Mouse (Mus musculus) CH12.LX (cell line): ENCODE measurements at regions not wholly inside any gene's neighbourhood (a gene's known extent, or its start where the extent isn't known, plus 50 kb on each side); places are given as distances from the start of the nearest gene placed in this dataset.

Experiments
- DNase-seq: peaks from one replicate; pipeline ENCODE4 v3.0.0-alpha.2; 2013; ENCODE audit errors: extremely low read depth
- H3K27ac ChIP-seq: 2 replicates; pipeline ENCODE4 v1.5.1; 2012; ENCODE audit warnings: low read depth, mild to moderate bottlenecking, control low read depth, moderate library complexity; ENCODE audit not compliant: insufficient read depth
- H3K27me3 ChIP-seq: replicated peaks from 2 replicates; pipeline ENCODE3; 2012; ENCODE audit warnings: inconsistent platforms
- H3K36me3 ChIP-seq, 2 experiments: replicated peaks in 1 of 2; 2 replicates each; pipeline versions ENCODE3 to v1.6.1; 2012; ENCODE audit warnings: inconsistent platforms in 1 of 2, low read length in 1 of 2, mild to moderate bottlenecking in 1 of 2, mixed read lengths in 1 of 2, moderate library complexity in 1 of 2; ENCODE audit not compliant: control insufficient read depth in 1 of 2, insufficient read depth in 1 of 2
- H3K4me1 ChIP-seq, 2 experiments: 2 replicates each; pipeline ENCODE4 v1.6.1; 2012; ENCODE audit warnings: inconsistent platforms in 1 of 2, moderate library complexity in 1 of 2; ENCODE audit not compliant: insufficient read depth in 2 of 2, control insufficient read depth in 1 of 2
- H3K4me2 ChIP-seq: 2 replicates; pipeline ENCODE4 v1.6.1; 2012; ENCODE audit warnings: low read depth, mild to moderate bottlenecking, control low read depth; ENCODE audit not compliant: poor library complexity, insufficient read depth, severe bottlenecking
- H3K4me3 ChIP-seq, 3 experiments: fragments of 150-350 bp in 1 of 3; sonication (generic) in 1 of 3; replicated peaks in 1 of 3; 2 replicates each; pipeline versions ENCODE3 to v1.5.1; 2011 to 2012; ENCODE audit warnings: low read depth in 2 of 3, low read length in 2 of 3, mild to moderate bottlenecking in 2 of 3, moderate library complexity in 2 of 3, control low read depth in 1 of 3, improper control_type of control experiment in 1 of 3, inconsistent platforms in 1 of 3, mixed read lengths in 1 of 3; ENCODE audit not compliant: poor library complexity in 1 of 3
- H3K79me2 ChIP-seq: replicated peaks from 2 replicates; pipeline ENCODE4 v1.6.1; 2012; ENCODE audit warnings: mild to moderate bottlenecking, moderate library complexity; ENCODE audit not compliant: control insufficient read depth, poor library complexity, insufficient read depth, severe bottlenecking; ENCODE audit errors: extremely low read depth
- H3K9ac ChIP-seq: 2 replicates; pipeline ENCODE4 v1.6.1; 2012; ENCODE audit warnings: low read depth, mild to moderate bottlenecking, control low read depth, moderate library complexity; ENCODE audit not compliant: insufficient read depth
- H3K9me3 ChIP-seq: replicated peaks from 2 replicates; pipeline ENCODE3; 2012; ENCODE audit warnings: low read length, inconsistent platforms, mixed read lengths
- CHD1 ChIP-seq: IDR thresholded peaks from 2 replicates; pipeline ENCODE4 v1.6.1; 2012; ENCODE audit warnings: low read depth, low read length, improper control_type of control experiment, inconsistent platforms
- CHD2 ChIP-seq: IDR thresholded peaks from 2 replicates; pipeline ENCODE4 v1.6.1; 2011; ENCODE audit warnings: low read length, improper control_type of control experiment
- CTCF ChIP-seq, 2 experiments: IDR thresholded peaks in 1 of 2; conservative IDR thresholded peaks in 1 of 2; 2 replicates each; pipeline ENCODE4 v1.5.1; 2011 to 2012; ENCODE audit warnings: low read depth in 2 of 2, low read length in 2 of 2, improper control_type of control experiment in 1 of 2, inconsistent platforms in 1 of 2, mild to moderate bottlenecking in 1 of 2, moderate library complexity in 1 of 2
- ELF1 ChIP-seq: IDR thresholded peaks from 2 replicates; pipeline ENCODE4 v1.6.1; 2014; ENCODE audit warnings: low read depth, mild to moderate bottlenecking, inconsistent platforms, low read length, improper control_type of control experiment
- EP300 ChIP-seq: IDR thresholded peaks from 2 replicates; pipeline ENCODE4 v1.6.1; 2011; ENCODE audit warnings: low read length, improper control_type of control experiment
- ETS1 ChIP-seq: conservative IDR thresholded peaks from 2 replicates; pipeline ENCODE4 v1.6.1; 2012; ENCODE audit warnings: low read depth, mild to moderate bottlenecking, inconsistent platforms, low read length, improper control_type of control experiment, moderate library complexity
- GABPA ChIP-seq: IDR thresholded peaks from 2 replicates; pipeline ENCODE4 v1.6.1; 2012; ENCODE audit warnings: low read depth, low read length, improper control_type of control experiment, inconsistent platforms; ENCODE audit not compliant: insufficient replicate concordance
- IRF4 ChIP-seq: IDR thresholded peaks from 2 replicates; pipeline ENCODE4 v1.6.1; 2014; ENCODE audit warnings: low read depth, mild to moderate bottlenecking, inconsistent platforms, low read length, improper control_type of control experiment
- JUN ChIP-seq: IDR thresholded peaks from 2 replicates; pipeline ENCODE4 v1.6.1; 2011; ENCODE audit warnings: low read depth, mild to moderate bottlenecking, low read length, improper control_type of control experiment, moderate library complexity; ENCODE audit not compliant: insufficient read depth
- KAT2A ChIP-seq: IDR thresholded peaks from 2 replicates; pipeline ENCODE4 v1.6.1; 2012; ENCODE audit warnings: low read length, improper control_type of control experiment, inconsistent platforms; ENCODE audit not compliant: insufficient replicate concordance
- MAX ChIP-seq: IDR thresholded peaks from 2 replicates; pipeline ENCODE4 v1.6.1; 2011; ENCODE audit warnings: low read length, improper control_type of control experiment
- MAZ ChIP-seq: IDR thresholded peaks from 2 replicates; pipeline ENCODE4 v1.6.1; 2012; ENCODE audit warnings: low read depth, mild to moderate bottlenecking, inconsistent platforms, low read length, improper control_type of control experiment, moderate library complexity
- MEF2A ChIP-seq: IDR thresholded peaks from 2 replicates; pipeline ENCODE4 v1.6.1; 2014; ENCODE audit warnings: low read depth, mild to moderate bottlenecking, inconsistent platforms, low read length, improper control_type of control experiment, borderline replicate concordance
- MXI1 ChIP-seq: IDR thresholded peaks from 2 replicates; pipeline ENCODE4 v1.6.1; 2011; ENCODE audit warnings: mild to moderate bottlenecking, low read depth, low read length, improper control_type of control experiment
- MYC ChIP-seq: IDR thresholded peaks from 2 replicates; pipeline ENCODE4 v1.6.1; 2011; ENCODE audit warnings: low read depth, mild to moderate bottlenecking, improper control_type of control experiment, low read length
- NRF1 ChIP-seq: IDR thresholded peaks from 2 replicates; pipeline ENCODE4 v1.6.1; 2014; ENCODE audit warnings: low read depth, mild to moderate bottlenecking, inconsistent platforms, low read length, improper control_type of control experiment, moderate library complexity
- POLR2A ChIP-seq: IDR thresholded peaks from 2 replicates; pipeline ENCODE4 v1.6.1; 2011; ENCODE audit warnings: low read depth, mild to moderate bottlenecking, improper control_type of control experiment, low read length
- RAD21 ChIP-seq: IDR thresholded peaks from 2 replicates; pipeline ENCODE4 v1.6.1; 2011; ENCODE audit warnings: low read depth, mild to moderate bottlenecking, low read length, improper control_type of control experiment, moderate library complexity
- RCOR1 ChIP-seq: conservative IDR thresholded peaks from 2 replicates; pipeline ENCODE4 v1.6.1; 2012; ENCODE audit warnings: low read depth, mild to moderate bottlenecking, inconsistent platforms, low read length, improper control_type of control experiment
- SIN3A ChIP-seq: IDR thresholded peaks from 2 replicates; pipeline ENCODE4 v1.6.1; 2012; ENCODE audit warnings: low read length, improper control_type of control experiment, inconsistent platforms
- SMC3 ChIP-seq: IDR thresholded peaks from 2 replicates; pipeline ENCODE4 v1.6.1; 2011; ENCODE audit warnings: low read depth, low read length, improper control_type of control experiment
- TBP ChIP-seq: conservative IDR thresholded peaks from 2 replicates; pipeline ENCODE4 v1.6.1; 2011; ENCODE audit warnings: low read depth, low read length, improper control_type of control experiment
- TCF12 ChIP-seq: IDR thresholded peaks from 2 replicates; pipeline ENCODE4 v1.6.1; 2014; ENCODE audit warnings: low read depth, mild to moderate bottlenecking, inconsistent platforms, low read length, improper control_type of control experiment
- USF1 ChIP-seq: IDR thresholded peaks from 2 replicates; pipeline ENCODE4 v1.6.1; 2014; ENCODE audit warnings: low read depth, mild to moderate bottlenecking, inconsistent platforms, low read length, improper control_type of control experiment
- ZC3H11A ChIP-seq: IDR thresholded peaks from 2 replicates; pipeline ENCODE4 v1.6.1; 2012; ENCODE audit warnings: low read depth, mild to moderate bottlenecking, inconsistent platforms, low read length, improper control_type of control experiment
- ZKSCAN1 ChIP-seq: IDR thresholded peaks from 2 replicates; pipeline ENCODE4 v1.6.1; 2012; ENCODE audit warnings: low read depth, inconsistent platforms, low read length, improper control_type of control experiment, borderline replicate concordance
- ZMIZ1 ChIP-seq: IDR thresholded peaks from 2 replicates; pipeline ENCODE4 v1.6.1; 2012; ENCODE audit warnings: low read depth, mild to moderate bottlenecking, inconsistent platforms, low read length, improper control_type of control experiment
- ZNF384 ChIP-seq: IDR thresholded peaks from 2 replicates; pipeline ENCODE4 v1.6.1; 2012; ENCODE audit warnings: low read depth, low read length, improper control_type of control experiment, inconsistent platforms
- dilution Hi-C: fragments of 300-500 bp; cut with MboI; formaldehyde crosslinking; loops from 2 replicates; pipeline ENCODE4 v1.14.3; 2020; ENCODE audit warnings: low sequenced_read_pairs; ENCODE audit not compliant: extremely low pct_unique_long_range_greater_than_20kb, extremely low pct_ligation_motif_present
- in situ Hi-C: fragments of 300-500 bp; cut with MboI; formaldehyde crosslinking; loops from 3 replicates; pipeline ENCODE4 v1.14.3; 2019; ENCODE audit warnings: low sequenced_read_pairs, low pct_ligation_motif_present, low pct_unique_long_range_greater_than_20kb, mixed read lengths

GRCm38 (mm10) chr16:50044103-50044502 lies 243.8 kb downstream of the Cd47 start:
- in situ Hi-C loops = loop anchor here (25.0 kb wide), 2 partner anchors 507 to 693 kb away; no protein-coding TSS in a partner anchor
- Histone ChIP-seq H3K4me1 (peaks cover 3 to 15% of the 10 kb centered on the region in 2 experiments), H3K27me3 (no peaks in the 10 kb centered on the region), H3K9ac (no peak overlapping the region), H3K4me3 (no peak overlapping the region), H3K4me2 (no peak overlapping the region), H3K79me2 (no peaks in the 10 kb centered on the region), H3K36me3 (no peaks in the 10 kb centered on the region)
- dilution Hi-C loops = no loop called here
- DNase-seq = no peak
- TF ChIP-seq CTCF (conservative IDR thresholded peaks at IDR 0.05 in 1 of 2, IDR thresholded peaks at IDR 0.05 in 1 of 2; ENCODE audit: low read depth in 2 of 2, low read length in 2 of 2) (no peak), MYC (no peak), USF1 (no peak), MAZ (no peak), IRF4 (no peak), TBP (no peak), SIN3A (no peak), POLR2A (no peak), EP300 (no peak), JUN (no peak), SMC3 (no peak), CHD1 (no peak), ZMIZ1 (no peak), MXI1 (no peak), ZC3H11A (no peak), KAT2A (no peak), RAD21 (no peak), ETS1 (no peak), MEF2A (no peak), CHD2 (no peak)
- TF ChIP-seq, all 38 proteins: peak for 0
- Histone ChIP-seq H3K27ac (no peak overlapping the region), H3K9me3 (peaks cover 4% of the 10 kb centered on the region)

DNA sequence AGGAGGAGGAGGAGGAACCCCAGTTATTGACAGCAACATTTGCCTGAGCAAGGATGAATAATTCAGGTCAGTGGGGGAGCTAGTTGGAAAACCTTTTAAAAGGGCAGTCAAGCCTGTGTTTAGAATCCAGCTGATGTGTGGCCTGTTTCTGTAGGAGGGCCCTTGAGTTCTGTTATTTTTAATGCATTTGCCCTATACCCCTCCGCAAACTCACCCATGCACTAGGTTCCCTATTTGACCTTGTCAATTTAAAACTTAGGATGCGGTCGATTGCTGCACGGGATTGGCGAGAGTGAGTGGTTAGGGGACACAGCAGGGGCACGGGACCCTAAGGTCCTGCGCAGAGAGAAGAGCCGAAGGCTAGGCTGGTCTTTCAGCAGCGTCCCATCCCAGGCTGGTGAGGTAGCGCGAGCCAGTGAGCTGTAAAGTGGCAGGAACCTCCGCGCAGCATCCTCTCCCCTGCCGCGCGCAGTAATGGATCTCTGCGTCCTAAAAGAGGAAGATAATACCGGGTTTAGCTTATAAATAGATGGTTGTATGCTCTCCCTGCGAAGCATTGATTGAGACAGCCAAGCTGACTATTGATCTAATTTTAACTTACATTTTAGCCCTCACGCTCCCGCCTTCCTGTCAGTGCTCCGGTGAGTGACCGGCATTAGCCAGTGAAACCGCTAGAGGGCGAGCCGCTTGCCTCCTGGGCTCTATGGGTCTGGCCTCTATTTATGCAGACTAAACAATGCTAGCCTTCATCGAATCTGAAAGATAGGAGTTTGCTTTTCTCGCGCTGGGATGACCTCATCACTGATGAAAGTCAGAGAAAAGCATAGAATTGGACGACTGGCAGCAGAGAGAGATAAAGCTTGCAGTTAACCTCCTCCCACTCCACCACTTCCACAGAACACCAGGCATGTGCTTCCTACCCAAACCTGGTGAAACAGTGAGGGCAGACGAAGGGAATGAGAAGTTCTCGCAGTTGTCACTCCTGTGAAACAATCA lies 245.5 kb downstream of the Cd47 start:
- in situ Hi-C loops (loop anchor here (25.0 kb wide), 2 partner anchors 509 to 691 kb away; no protein-coding TSS in a partner anchor), dilution Hi-C loops (no loop called here)
- H3K27me3 ChIP-seq = no peaks in the 10 kb centered on the region
- H3K4me2 ChIP-seq = peak overlapping the region; percentile 94
- peaks cover 3 to 26% of the 10 kb centered on the region in 2 experiments for H3K4me1 ChIP-seq
- peak overlapping the region; percentile 53 to 60 (median 59) for H3K4me3 ChIP-seq
- DNase-seq = peak; percentile 93
- H3K79me2 ChIP-seq = no peaks in the 10 kb centered on the region
- H3K9me3 ChIP-seq = no peaks in the 10 kb centered on the region
- H3K27ac ChIP-seq = peak overlapping the region; percentile 48
- H3K9ac ChIP-seq = peak overlapping the region; percentile 41
- H3K36me3 ChIP-seq = no peaks in the 10 kb centered on the region
- TF ChIP-seq TBP (0 out of 2 replicates have a peak, but pooled peaks have one; percentile 27), SIN3A (peak; percentile 88), GABPA (no peak), USF1 (no peak), MXI1 (peak; percentile 84; the same call in 1 of the 2 replicates), TCF12 (peak; percentile 66; the same call in 1 of the 2 replicates), ZNF384 (no peak; the same call in 1 of the 2 replicates), MAZ (peak; percentile 73; the same call in 1 of the 2 replicates), NRF1 (0 out of 2 replicates have a peak, but pooled peaks have one; percentile 23), RAD21 (peak; percentile 77), ETS1 (peak; percentile 70), RCOR1 (0 out of 2 replicates have a peak, but pooled peaks have one; percentile 63), ZC3H11A (peak; percentile 33; the same call in 1 of the 2 replicates), JUN (peak; percentile 75), ELF1 (peak; percentile 70; the same call in 1 of the 2 replicates), ZKSCAN1 (no peak), MAX (peak; percentile 88), ZMIZ1 (no peak)
